Mouse (Mus musculus): ENCODE results near the gene Cnr2. TPM values are rescaled to one million over a fixed set of nuclear protein-coding genes. Genes with fewer than 3 reads are reported as not detected.

Gene Cnr2
- polyA plus RNA-seq, 2 experiments, result 0.70 to 0.94 TPM

- no peak overlapping the region for H3K9ac ChIP-seq (ENCODE audit: low read depth, low read length, severe bottlenecking)
- H3K27ac ChIP-seq (replicated peaks; ENCODE audit: low read depth, low read length), result no peak overlapping the region
- H3K36me3 ChIP-seq (ENCODE audit: control insufficient read depth, insufficient read depth, low read length), result no peaks in the 10 kb centered on the region
- TF ChIP-seq POLR2A (IDR thresholded peaks at IDR 0.05; ENCODE audit: borderline replicate concordance, extremely low read depth, insufficient read depth, insufficient read length), result no peak
- DNase-seq (ENCODE audit: low spot score), result no peak
- H3K27me3 ChIP-seq (ENCODE audit: control insufficient read depth, insufficient read depth, low read length), result no peaks in the 10 kb centered on the region
- H3K4me2 ChIP-seq (replicated peaks; ENCODE audit: low read depth, low read length, severe bottlenecking), result no peak overlapping the region
- WGBS, result 86% methylated on average over 7 of the region's 7 CpGs
- ATAC-seq (ENCODE audit: low FRiP score, low read depth), result no peak
- no peaks in the 10 kb centered on the region for H3K9me3 ChIP-seq (ENCODE audit: control insufficient read depth, low read length)
- no peak overlapping the region for H3K4me3 ChIP-seq (replicated peaks; ENCODE audit: low read length)
- no peaks in the 10 kb centered on the region for H3K4me1 ChIP-seq (ENCODE audit: control insufficient read depth, insufficient read depth, low read length)
Observed at GRCm38 (mm10) chr4:135889146-135889883, 5.9 kb upstream of the Cnr2 start.

GRCm38 (mm10) chr4:135889884-135890283 lies 5.3 kb upstream of the Cnr2 start:
- 4% methylated on average over 4 of the region's 4 CpGs for WGBS
- H3K36me3 ChIP-seq (ENCODE audit: control insufficient read depth, insufficient read depth, low read length), result no peaks in the 10 kb centered on the region
- H3K4me2 ChIP-seq (replicated peaks; ENCODE audit: low read depth, low read length, severe bottlenecking), result no peak overlapping the region
- TF ChIP-seq POLR2A (IDR thresholded peaks at IDR 0.05; ENCODE audit: borderline replicate concordance, extremely low read depth, insufficient read depth, insufficient read length), result no peak
- H3K4me1 ChIP-seq (ENCODE audit: control insufficient read depth, insufficient read depth, low read length), result no peaks in the 10 kb centered on the region
- ATAC-seq (ENCODE audit: low FRiP score, low read depth) (peak; percentile 70; the same call in 1 of the 2 replicates), DNase-seq (ENCODE audit: low spot score) (peak; percentile 77)
- H3K4me3 ChIP-seq (replicated peaks; ENCODE audit: low read length), result no peak overlapping the region
- no peak overlapping the region for H3K27ac ChIP-seq (replicated peaks; ENCODE audit: low read depth, low read length)
- no peaks in the 10 kb centered on the region for H3K27me3 ChIP-seq (ENCODE audit: control insufficient read depth, insufficient read depth, low read length)
- no peaks in the 10 kb centered on the region for H3K9me3 ChIP-seq (ENCODE audit: control insufficient read depth, low read length)
- no peak overlapping the region for H3K9ac ChIP-seq (ENCODE audit: low read depth, low read length, severe bottlenecking)

- no peak for TF ChIP-seq POLR2A (IDR thresholded peaks at IDR 0.05; ENCODE audit: borderline replicate concordance, extremely low read depth, insufficient read depth, insufficient read length)
- 82% methylated on average over 2 of the region's 2 CpGs for WGBS
- Histone ChIP-seq H3K4me1 (ENCODE audit: control insufficient read depth, insufficient read depth, low read length) (no peaks in the 10 kb centered on the region), H3K36me3 (ENCODE audit: control insufficient read depth, insufficient read depth, low read length) (no peaks in the 10 kb centered on the region), H3K4me3 (replicated peaks; ENCODE audit: low read length) (no peak overlapping the region), H3K4me2 (replicated peaks; ENCODE audit: low read depth, low read length, severe bottlenecking) (no peak overlapping the region), H3K27ac (replicated peaks; ENCODE audit: low read depth, low read length) (no peak overlapping the region), H3K9ac (ENCODE audit: low read depth, low read length, severe bottlenecking) (no peak overlapping the region), H3K27me3 (ENCODE audit: control insufficient read depth, insufficient read depth, low read length) (no peaks in the 10 kb centered on the region), H3K9me3 (ENCODE audit: control insufficient read depth, low read length) (no peaks in the 10 kb centered on the region)
- ATAC-seq (ENCODE audit: low FRiP score, low read depth) (no peak), DNase-seq (ENCODE audit: low spot score) (no peak)
Observed at GRCm38 (mm10) chr4:135891539-135891938, 3.7 kb upstream of the Cnr2 start.

- 15% methylated on average over 4 of the region's 4 CpGs for WGBS
Observed at GRCm38 (mm10) chr4:135892884-135893283, 2.3 kb upstream of the Cnr2 start.

GRCm38 (mm10) chr4:135896157-135896556 lies 963 bp downstream of the Cnr2 start:
- no peaks in the 10 kb centered on the region for H3K9me3 ChIP-seq (ENCODE audit: control insufficient read depth, low read length)
- no peak overlapping the region for H3K4me2 ChIP-seq (replicated peaks; ENCODE audit: low read depth, low read length, severe bottlenecking)
- H3K4me1 ChIP-seq (ENCODE audit: control insufficient read depth, insufficient read depth, low read length), result no peaks in the 10 kb centered on the region
- no peaks in the 10 kb centered on the region for H3K27me3 ChIP-seq (ENCODE audit: control insufficient read depth, insufficient read depth, low read length)
- DNase-seq (ENCODE audit: low spot score), result no peak
- no peak overlapping the region for H3K27ac ChIP-seq (replicated peaks; ENCODE audit: low read depth, low read length)
- 69% methylated on average over 6 of the region's 6 CpGs for WGBS
- H3K36me3 ChIP-seq (ENCODE audit: control insufficient read depth, insufficient read depth, low read length), result no peaks in the 10 kb centered on the region
- ATAC-seq (ENCODE audit: low FRiP score, low read depth), result no peak
- H3K4me3 ChIP-seq (replicated peaks; ENCODE audit: low read length), result no peak overlapping the region
- TF ChIP-seq POLR2A (IDR thresholded peaks at IDR 0.05; ENCODE audit: borderline replicate concordance, extremely low read depth, insufficient read depth, insufficient read length), result no peak
- no peak overlapping the region for H3K9ac ChIP-seq (ENCODE audit: low read depth, low read length, severe bottlenecking)

More at GRCm38 (mm10) chr4:135892884-135893283, 2.3 kb upstream of the Cnr2 start:
- Histone ChIP-seq H3K36me3 (ENCODE audit: control insufficient read depth, insufficient read depth, low read length) (no peaks in the 10 kb centered on the region), H3K27ac (replicated peaks; ENCODE audit: low read depth, low read length) (no peak overlapping the region), H3K27me3 (ENCODE audit: control insufficient read depth, insufficient read depth, low read length) (no peaks in the 10 kb centered on the region), H3K4me1 (ENCODE audit: control insufficient read depth, insufficient read depth, low read length) (no peaks in the 10 kb centered on the region), H3K4me3 (replicated peaks; ENCODE audit: low read length) (no peak overlapping the region), H3K9me3 (ENCODE audit: control insufficient read depth, low read length) (no peaks in the 10 kb centered on the region), H3K4me2 (replicated peaks; ENCODE audit: low read depth, low read length, severe bottlenecking) (no peak overlapping the region), H3K9ac (ENCODE audit: low read depth, low read length, severe bottlenecking) (no peak overlapping the region)
- TF ChIP-seq POLR2A (IDR thresholded peaks at IDR 0.05; ENCODE audit: borderline replicate concordance, extremely low read depth, insufficient read depth, insufficient read length), result no peak
- DNase-seq (ENCODE audit: low spot score), result no peak
- ATAC-seq (ENCODE audit: low FRiP score, low read depth), result no peak
